Mouse (Mus musculus) layer of hippocampus, adult 8-10 months (tissue): Measurements from ENCODE around the gene Ip6k3. TPM values are rescaled to one million over a fixed set of nuclear protein-coding genes. Genes with fewer than 3 reads are reported as not detected.
A peak's percentile ranks its signal among the peaks of the same experiment; 100 is the strongest.

Experiments
- DNase-seq, 2 experiments: peaks; one replicate each; pipeline ENCODE4 v3.0.0; 2022; ENCODE audit warnings: low spot score in 2 of 2
- total RNA-seq, 4 experiments: library from RNA; stranded (reverse); gene quantifications; 2 replicates each; pipeline ENCODE4 v1.2.4; 2022

The Ip6k3 gene
- total RNA-seq, 4 experiments from 2014 or later, result 0.27 to 3.7 (median 2.0) TPM

DNA sequence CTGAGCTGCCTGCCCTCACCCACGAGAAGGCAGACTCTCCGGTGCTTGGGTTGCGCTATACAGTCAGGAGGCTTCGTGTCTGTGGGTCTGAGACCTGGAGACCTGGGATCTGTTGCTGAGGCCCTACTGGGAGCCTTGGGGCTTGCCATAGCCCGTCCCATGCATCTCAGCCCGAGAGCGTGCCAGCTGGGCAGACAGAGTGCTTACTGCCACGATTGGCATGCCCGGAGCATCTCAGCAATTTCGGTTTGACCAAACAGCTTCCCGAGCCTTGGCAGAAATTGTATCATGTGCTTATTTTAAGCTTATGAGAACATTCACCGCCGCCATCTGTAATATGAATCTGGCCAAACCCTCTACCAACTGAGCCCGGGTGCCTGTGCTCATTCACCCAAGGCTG, 13.3 kb downstream of the Ip6k3 start:
- peak; percentile 47 to 62 for DNase-seq

DNA sequence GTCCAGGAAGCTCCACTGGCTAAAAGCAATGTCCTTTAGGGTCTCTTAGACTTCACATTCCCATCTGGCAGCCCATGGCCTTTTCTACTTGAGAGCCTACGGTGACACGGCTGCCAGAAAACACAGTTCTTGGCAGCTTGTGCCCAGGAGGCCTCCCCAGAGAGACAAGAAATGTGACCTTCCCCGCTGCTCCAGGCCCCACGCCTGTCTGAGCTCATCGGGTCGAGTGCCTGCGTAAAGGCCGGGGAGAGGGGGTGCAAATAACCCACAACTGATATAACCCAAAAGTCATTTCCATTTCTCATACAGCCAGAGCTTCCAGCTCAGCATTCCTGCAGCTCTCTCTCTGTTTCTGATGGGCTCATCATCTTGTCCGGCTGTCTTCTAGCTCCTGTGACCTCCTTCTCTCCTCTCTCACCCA, 13.8 kb downstream of the Ip6k3 start:
- DNase-seq, result no peak

DNA sequence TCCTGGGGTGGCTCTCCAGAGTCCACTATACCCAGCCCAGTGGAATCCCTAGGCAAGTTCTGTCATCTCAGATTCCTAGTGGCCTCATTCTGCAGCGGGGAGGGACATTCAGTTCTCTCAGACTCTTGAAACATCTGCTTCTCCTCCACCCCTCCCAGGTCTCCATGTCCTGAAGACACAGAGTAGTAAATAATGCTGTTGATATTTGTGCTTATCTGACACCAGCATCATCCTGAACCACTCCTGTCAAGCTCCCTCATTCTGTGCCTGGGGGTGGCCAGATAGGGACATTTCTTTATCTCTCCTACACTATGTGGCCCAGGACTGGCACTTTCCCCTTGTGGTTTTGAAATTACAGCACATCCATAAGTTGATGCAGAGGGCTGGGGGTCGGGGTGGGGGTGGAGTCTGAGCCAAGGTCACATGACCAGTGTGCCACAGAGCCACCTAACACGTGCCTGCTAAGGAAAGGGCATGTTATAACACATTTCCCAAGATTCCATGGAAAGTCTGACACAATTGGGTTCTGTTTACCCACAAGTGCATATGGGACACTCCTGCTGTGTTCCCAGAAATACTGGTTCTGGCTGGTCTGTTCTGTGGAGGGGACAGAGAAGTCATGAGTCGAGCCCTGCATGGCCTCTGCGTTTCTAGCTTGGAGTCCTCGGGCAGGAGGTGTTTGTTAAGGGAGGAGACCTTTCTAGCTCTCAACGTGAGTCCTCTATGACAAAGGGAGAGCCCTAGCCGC, 14.4 kb downstream of the Ip6k3 start:
- no peak for DNase-seq

DNA sequence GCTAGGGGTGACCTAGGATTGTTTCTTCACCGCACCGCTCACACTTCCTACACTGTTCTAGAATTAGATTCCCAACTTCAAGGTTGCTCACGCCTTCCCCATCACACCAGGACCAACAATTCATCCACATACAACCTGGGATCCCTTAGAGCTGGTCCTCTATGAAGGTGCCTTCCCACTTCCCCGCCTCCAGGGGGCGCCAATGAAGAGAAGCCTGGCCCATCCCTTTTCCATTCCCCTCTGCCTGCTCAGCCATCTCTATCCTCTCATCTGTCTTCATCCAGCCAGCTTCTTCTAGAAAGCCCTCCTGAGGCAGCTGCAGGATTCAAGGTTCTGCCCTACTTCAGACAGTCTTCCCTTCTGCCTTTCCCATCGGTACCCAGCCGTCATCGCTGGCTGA, 16.2 kb downstream of the Ip6k3 start:
- no peak for DNase-seq

DNA sequence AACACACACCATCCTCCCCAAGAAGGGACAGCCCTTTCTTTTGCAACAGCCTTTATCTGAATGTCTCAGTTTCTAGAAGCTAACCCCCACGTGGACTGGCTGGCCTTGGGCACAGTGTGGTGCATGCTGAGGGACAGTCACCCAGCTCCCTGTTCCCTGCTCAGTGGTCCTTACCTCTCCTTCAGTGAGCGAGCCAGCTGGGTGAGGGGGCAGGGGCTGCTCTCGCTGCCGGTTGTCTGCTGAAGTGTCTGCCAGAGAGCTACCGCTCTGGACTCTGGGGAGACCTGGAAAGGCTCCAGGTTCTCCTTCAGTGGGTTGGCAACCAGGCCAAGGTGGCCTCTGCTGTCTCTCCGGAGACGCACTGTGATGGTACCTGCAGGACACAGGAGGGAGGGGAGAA, 16.7 kb downstream of the Ip6k3 start:
- no peak for DNase-seq

DNA sequence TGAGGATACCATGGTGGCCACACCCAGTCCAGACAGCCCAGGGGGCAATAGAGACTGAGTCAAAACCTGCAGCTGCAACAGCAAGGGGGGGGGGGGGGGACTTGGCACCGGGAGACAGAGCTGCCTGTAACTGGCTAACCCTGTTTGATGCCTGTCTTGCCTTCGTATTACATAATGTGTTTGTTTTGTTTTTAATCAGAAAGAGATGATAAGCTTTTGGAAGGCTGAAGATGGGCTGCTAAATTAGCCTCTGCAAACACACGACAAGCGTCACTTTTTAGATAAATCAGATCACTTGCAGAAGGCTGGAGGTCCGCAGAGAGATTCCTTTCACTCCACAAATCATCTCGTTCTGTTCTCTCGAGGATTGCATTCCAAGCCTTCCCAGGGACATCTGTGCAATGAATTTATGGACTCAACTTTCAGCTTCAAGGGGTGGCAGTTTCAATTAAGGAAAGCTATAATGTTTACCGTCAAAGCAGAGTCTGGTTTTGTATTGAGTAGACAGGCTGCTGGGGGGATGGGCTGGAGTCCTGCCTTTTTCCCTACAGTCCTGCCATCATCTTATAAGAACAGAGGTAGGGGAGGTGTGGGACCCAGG, 21.2 kb downstream of the Ip6k3 start:
- no peak for DNase-seq

DNA sequence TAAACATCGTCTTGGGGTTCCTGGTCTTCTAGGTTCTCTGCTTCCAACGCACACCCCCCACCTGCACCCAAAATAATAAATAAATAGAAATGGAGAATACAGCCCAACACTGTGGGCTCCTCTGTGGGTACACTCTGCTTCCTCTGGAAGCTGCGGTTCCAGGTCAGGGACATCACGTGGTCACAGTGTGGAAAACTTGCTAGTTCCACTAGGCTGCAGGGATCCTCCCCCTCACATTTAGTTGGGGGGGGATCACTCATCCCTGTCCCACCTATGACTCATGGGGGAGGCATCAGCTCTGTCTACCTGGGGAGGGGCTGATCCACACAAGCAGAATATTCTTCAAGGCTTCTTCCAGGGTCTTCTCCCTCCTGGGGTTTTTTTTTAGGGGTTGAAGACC, 23.4 kb downstream of the Ip6k3 start:
- DNase-seq, result no peak

DNA sequence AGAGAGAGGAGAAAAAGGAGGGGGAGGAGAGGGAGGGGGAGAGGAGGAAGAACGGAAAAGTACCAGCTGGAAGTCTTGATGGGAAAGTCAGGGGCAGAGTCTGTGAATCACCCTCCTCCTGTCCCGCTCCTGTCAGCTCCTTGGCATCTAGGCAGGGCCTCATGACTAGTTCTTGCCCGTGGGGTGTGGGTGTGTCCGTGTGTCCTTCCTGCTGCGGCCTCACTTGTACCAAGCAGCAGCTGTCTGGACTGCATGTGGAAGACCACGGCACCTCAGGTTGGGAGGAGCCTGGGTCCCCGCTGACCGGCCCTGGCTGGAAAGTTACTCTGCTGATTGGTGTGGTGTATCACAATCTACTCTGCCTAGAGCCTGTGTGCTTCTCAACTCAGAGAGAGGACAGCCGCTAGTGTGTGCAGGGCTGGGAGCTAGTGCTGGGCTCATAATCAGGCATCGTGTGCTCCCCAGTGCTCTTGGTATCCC, 25.6 kb downstream of the Ip6k3 start:
- no peak for DNase-seq

DNA sequence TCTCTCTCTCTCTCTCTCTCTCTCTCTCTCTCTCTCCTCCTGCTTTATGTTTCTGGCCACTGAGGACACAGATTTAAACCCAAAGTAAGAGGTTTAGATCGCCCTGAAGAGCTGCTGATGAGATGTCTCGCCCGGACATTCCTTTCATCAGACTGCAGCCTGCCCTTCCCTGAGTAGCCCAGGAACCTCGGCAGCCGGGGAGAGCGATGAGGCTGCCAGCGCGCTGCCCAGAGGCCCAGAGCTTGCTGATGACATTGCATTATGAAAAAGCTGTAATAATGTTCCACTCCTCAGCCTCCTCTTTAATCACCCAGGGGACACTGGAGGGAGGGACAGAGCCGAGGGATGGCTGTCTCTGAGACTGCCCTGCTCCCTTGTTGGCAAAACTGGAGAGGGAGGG, 27.3 kb downstream of the Ip6k3 start:
- DNase-seq, result no peak

DNA sequence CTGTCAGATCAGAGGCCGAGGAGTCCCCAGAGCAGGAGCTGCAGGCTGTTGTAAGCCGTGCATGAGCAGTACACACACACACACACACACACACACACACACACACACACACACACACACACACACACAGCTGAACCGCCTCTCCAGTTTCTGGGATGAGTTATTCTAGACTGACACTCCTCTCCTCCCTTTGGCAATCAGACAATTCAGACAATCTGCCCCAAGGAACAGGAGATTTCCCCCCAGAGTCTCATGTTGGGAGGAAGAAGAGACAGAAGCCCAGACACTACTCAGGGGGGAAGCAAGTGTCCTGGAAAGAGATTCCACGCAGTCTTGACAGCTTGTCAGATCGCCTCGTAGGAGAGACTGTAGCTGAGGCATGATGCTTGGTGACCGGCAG, 28.3 kb downstream of the Ip6k3 start:
- no peak for DNase-seq

DNA sequence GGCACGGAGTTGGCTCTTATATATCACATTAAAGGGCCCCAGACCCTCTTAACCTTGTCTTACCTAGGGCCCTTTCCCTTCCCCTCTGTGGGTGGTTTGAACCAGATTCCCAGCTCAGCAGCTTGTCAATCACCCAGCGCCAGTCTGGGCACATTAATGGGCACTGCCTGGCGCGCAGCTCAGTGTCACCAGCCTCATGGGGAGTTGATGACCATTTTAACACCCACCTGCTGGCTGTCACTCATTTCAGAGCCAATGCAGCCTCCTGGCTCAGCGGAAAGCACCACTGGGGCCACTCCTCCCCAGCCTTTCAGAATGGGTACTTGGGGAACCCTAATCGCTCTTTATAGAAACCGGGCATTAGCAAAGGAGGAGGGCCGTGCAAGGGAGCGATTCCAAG, 29.2 kb downstream of the Ip6k3 start:
- DNase-seq, result no peak

DNA sequence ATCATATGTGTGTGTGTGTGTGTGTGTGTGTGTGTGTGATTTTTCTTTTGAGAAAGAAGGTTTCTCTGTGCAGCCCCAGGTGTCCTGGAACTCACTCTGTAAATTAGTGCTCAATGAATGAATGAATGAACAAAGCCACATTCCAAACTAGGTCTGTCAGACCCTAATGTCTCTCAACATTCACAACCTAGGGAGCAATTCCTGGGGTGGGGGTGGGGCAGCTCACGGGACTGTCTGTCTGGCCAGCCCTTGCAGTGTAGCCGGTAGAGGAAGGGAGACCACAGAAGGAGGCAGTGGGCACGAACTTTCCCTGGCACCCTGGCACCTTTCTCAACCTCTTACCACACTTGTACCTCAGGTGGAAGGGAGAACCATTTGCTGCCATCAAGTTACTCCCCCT, 32.9 kb downstream of the Ip6k3 start:
- no peak for DNase-seq

DNA sequence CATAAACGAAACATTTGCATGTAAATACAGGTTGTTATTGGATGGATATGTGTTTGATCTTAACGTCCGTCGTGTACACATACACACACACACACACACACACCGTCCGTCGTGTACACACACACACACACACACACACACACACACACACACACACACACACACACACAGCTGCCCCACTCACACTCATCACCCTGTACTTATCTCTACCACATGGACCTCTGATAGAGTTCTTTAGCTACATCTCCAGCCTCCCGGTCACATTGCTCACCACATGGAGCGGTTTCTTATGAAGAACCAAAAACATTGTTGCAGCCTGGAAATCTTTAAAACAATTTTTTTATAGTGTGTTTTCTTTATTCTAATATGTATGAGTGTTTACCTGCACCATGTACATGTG, 33.4 kb downstream of the Ip6k3 start:
- DNase-seq, result no peak

DNA sequence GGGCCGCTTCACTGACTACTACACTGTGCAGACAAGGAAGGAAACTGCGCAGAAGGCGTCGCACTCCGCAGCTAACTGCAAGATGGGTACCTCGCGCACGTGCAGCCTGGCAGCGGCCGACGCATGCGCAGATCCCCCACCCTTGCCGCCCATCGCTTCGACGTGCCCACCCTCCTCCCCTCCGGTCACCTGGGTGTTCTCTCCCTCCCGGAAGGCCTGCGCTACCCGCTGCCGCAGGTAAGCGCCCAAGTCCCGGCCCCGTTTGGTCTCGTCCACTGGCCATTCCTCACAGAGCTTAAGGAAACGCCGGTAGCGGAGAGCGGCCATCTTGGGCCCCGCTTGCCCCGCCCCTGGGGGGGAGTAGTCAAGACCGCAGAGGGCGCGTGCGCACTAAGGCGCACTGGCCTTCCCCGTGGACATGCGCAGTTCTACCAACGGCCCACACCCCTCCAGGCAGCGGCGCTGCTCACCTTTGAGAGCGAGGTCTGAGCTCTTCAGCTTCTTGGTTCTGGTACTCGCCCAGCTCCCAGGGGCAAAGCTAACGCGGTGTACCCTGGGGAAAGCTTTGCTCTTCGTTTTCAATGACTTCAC, 33.9 kb downstream of the Ip6k3 start, which contains the start of gene Uqcc2:
TSS of gene Uqcc2 (minus strand) at position 366 of the 591 bp plus-strand sequence.
- peak; percentile 94 to 97 for DNase-seq

DNA sequence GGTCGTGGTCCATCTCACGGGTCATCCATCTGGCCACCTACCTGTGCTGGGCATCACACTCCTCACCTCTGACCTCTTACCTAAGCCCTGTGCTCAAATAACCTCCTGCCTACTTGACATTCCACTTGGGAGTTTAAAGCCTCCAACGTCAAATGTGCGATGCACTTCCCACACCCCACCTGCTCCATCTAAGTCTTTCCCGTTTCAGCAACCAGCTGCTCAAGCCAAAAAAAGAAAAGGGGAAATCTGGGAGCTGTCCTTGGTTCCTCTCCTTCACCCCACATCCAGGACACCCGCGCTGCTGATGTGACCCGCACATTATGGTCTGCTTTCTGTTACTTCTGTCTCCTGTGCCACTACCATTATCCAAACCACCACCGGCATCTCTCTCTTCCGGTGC, 35.4 kb downstream of the Ip6k3 start:
- DNase-seq, result no peak

DNA sequence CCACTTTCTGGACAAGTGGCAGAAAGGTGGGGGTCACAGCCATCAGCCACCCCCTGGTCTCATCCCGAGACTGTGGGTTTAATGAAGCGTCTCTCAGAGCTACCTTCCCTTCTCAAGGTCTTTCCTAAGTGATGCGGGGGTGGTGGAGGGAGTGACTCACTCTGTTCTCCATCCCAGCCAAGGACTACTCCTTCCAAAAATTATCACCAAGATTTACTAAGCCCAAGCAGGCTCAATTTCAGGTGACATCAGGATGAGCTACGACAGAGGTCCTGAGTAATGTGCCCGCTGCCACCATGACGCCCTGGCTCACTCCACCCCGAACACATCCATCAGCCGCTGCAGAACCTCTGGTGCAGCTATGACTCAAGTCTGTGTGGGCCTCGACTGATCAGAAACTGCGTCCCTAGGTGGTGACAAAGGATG, 36.3 kb downstream of the Ip6k3 start:
- DNase-seq, result no peak

DNA sequence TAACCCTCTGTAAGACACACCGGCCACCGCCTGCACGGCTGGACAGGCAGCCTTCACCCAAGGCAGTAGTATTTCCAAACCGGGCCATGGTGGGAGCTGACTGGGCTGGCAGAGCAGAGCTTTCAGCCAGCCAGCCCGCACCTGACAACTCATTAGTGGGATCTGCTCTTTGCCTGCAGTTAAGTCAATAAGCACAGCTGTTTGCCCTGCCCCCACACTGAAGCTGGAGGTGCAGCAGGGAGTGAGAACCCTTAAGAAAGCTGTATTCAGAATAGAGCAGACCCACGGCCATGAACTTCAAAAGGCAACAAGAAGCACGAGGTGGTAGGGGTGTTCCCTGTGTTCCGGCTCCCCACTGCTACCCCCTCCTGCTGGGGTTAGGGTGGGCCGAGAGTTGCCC, 37.3 kb downstream of the Ip6k3 start:
- DNase-seq, result no peak

DNA sequence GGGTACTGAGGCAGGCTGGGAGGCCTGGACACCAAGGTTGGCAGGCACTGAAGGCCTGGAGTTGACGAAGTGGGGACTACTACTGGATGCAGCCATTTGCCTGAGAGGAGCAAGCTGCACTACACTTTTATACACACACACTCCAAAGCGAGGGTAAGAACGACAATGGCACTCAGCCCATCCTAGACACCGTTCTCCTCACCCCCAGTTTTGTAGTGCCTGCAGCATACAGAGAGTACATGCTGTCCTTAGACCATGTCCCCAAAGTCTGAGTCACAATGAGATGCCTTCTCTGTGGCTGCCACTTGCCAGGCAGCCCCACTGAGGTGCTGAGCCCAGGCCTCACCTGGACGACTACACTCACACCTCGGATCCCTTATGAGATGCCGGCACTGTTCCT, 37.8 kb downstream of the Ip6k3 start:
- no peak for DNase-seq

DNA sequence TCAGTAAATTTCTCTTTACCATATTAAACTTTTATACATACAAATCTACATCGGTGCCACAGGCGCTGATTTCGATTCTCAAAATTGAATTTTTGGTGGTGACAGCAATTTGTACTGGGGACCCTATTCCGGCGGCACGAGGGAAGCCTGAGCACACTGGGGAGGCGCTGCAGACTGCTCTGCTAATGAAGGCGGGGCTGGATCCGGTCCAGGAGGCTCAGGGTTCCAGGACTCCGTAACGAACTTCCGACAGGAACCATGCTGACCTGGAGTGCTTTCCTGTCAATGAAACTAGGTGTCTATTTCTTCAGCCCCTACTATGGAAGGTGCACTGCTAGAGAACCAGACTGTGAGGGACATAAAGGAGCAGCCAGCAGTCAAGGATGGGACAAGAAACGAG, 38.3 kb downstream of the Ip6k3 start:
- no peak for DNase-seq

DNA sequence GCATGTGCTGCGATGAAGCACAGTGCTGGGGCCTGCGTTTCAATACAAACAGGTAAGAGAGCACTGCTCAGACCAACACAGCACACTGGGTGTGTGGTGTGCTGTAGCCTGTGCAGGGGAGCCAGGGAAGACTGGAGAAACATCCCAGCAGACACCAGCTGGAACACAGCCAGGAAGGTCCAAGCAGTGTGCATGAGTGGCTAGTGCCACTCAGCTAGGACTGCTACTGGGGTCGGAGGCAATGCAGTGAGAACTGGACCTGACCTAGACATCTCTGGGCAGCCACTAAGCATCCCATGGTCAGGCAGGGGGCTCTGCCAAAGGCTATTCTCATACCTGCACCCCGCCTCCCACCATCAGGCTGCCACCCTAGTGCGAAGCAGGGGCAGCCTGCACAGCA, 39.4 kb downstream of the Ip6k3 start:
- no peak for DNase-seq

DNA sequence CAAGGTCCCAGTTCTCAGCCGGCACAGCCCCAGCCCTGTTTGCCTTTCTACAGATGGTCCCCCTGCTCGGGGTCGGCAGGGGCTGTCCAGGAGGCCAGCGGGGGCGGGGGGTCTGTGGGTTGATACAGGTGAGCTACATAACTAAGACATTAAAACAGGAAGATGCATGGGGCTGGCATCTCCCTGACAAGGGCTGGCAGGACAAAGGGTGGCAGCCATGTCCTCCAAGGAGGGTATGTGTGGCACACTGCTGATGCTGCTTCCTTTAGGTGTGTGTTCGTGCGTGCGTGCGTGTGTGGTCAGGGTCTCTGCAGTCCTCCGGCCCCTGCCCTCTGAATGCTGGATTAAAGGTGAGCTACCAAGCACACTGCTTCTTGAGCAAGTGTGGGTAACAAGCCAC, 40.6 kb downstream of the Ip6k3 start:
- no peak for DNase-seq

DNA sequence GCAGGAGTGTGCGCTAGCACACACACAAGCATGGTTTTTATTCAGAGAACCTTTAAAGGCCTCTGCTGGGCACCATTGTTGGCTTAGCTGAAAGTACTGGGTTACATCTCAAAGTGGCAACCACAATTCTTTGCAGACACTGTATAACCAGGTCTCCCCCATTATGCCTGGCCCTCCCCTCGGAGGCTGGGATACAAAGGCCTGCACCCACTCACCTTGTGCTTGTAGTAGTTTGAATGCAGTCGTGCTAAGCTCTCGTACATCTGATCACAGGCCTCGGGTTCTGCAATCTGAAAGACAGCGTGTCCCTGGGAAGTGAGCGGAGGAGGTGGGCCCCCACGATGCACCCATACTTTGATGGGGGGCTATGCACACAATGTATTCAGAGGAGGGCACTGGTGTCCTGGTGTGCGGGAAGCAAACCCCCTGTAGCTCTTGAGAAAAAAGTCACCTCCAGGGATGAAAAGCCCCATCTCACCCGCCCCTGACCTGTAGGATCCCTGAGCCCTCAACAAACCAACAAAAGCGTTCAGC, 41.9 kb downstream of the Ip6k3 start:
- DNase-seq, result no peak
